Comparison of ENCODE assay signal across 9 mouse cellular contexts in genomic region chr14:62880084-62880851, GRCm38 (mm10). TPM values are rescaled to one million over a fixed set of nuclear protein-coding genes. Genes with fewer than 3 reads are reported as not detected.
DNase-seq lines count a peak whose midpoint lies in the region; ATAC-seq lines count a peak whose summit lies in the region.
"Had no signal": no experiment of that assay in that cellular context is flagged by ENCODE, and none has a peak within 500 bp of the region (broad histone marks: within the 10 kb centered on the region; RNA-seq: fewer than 3 reads in every experiment).

No protein-coding gene starts in this region.

- H3K4me1 ChIP-seq in intestine, embryonic 16.5 days (ENCODE audit: control insufficient read depth, insufficient read depth, low read length): 0 out of 2 replicates have a peak, but pooled peaks cover 16% of the 10 kb centered on the region
- 0 out of 2 replicates have a peak, but pooled peaks cover 9% of the 10 kb centered on the region for H3K4me1 ChIP-seq in intestine, embryonic 15.5 days (replicated peaks)

- H3K36me3 ChIP-seq in intestine, embryonic 16.5 days (ENCODE audit: control insufficient read depth, insufficient read depth, low read length): no peaks in the 10 kb centered on the region
- H3K36me3 ChIP-seq in intestine, embryonic 15.5 days: no peaks in the 10 kb centered on the region

- no peak overlapping the region for H3K9ac ChIP-seq in intestine, embryonic 16.5 days (ENCODE audit: low read depth, low read length)
- H3K9ac ChIP-seq in intestine, embryonic 15.5 days: no peak overlapping the region

- H3K4me3 ChIP-seq in intestine, embryonic 16.5 days (ENCODE audit: low read length): no peak overlapping the region
- H3K4me3 ChIP-seq in intestine, embryonic 15.5 days (replicated peaks): no peak overlapping the region

- H3K4me2 ChIP-seq in intestine, embryonic 16.5 days (ENCODE audit: low read depth, low read length): no peak overlapping the region
- H3K4me2 ChIP-seq in intestine, embryonic 15.5 days (replicated peaks): no peak overlapping the region

- H3K27me3 ChIP-seq in intestine, embryonic 16.5 days (replicated peaks; ENCODE audit: control insufficient read depth, insufficient read depth, low read length): no peaks in the 10 kb centered on the region
- H3K27me3 ChIP-seq in intestine, embryonic 15.5 days (replicated peaks): no peaks in the 10 kb centered on the region

- no peak overlapping the region for H3K27ac ChIP-seq in intestine, embryonic 16.5 days (ENCODE audit: low read length)
- H3K27ac ChIP-seq in intestine, embryonic 15.5 days: no peak overlapping the region

- H3K9me3 ChIP-seq in intestine, embryonic 16.5 days (ENCODE audit: control insufficient read depth, low read length): no peaks in the 10 kb centered on the region
- no peaks in the 10 kb centered on the region for H3K9me3 ChIP-seq in intestine, embryonic 15.5 days
- H3K9me3 ChIP-seq: G1E had no signal

- ATAC-seq in intestine, embryonic 16.5 days: peak; percentile 50; the same call in 1 of the 2 replicates
- no peak for ATAC-seq in intestine, embryonic 15.5 days
- ATAC-seq in common myeloid progenitor, adult 5-6 weeks (replicated peaks; ENCODE audit: low read depth, poor library complexity, severe bottlenecking): peak; percentile 7; the same call in 1 of the 2 replicates
- peak; percentile 30 for ATAC-seq in megakaryocyte, adult 5-6 weeks (ENCODE audit: poor library complexity, severe bottlenecking)

- peak; percentile 43 to 49 for DNase-seq in gastrocnemius, adult 8-10 months (ENCODE audit: low spot score in 2 of 2)
- DNase-seq in layer of hippocampus, adult 11-12 months (ENCODE audit: low spot score): peak; percentile 82
- DNase-seq in telencephalon, adult 2 months (ENCODE audit: low read depth, low spot score): peak; percentile 92
- DNase-seq in B cell, adult 2 months: no peak

- WGBS in intestine, embryonic 16.5 days: 59% methylated on average over 5 of the region's 5 CpGs
- WGBS in intestine, embryonic 15.5 days: 61% methylated on average over 5 of the region's 5 CpGs

RNA-seq across cellular contexts. Expression of gene Wdfy2, which starts 42.8 kb away (rescaled TPM):
- polyA plus RNA-seq in intestine, embryonic 16.5 days (2015; fragmentation: Nextera tagmentation; extraction: Ambion mirVana): 3.1 and 3.8 TPM in 2 replicates
- polyA plus RNA-seq in intestine, embryonic 15.5 days (2015; fragmentation: Nextera tagmentation; extraction: Ambion mirVana): 4.0 and 4.2 TPM in 2 replicates
- 15.0 and 15.3 TPM in 2 replicates for total RNA-seq in common myeloid progenitor, adult 5-6 weeks (2017)
- 1 to 10 TPM; 5.9 to 6.4 (median 6.1) TPM for total RNA-seq in gastrocnemius, adult 8-10 months (2022)
- total RNA-seq in megakaryocyte, adult 5-6 weeks (2015): 35.4 and 35.8 TPM in 2 replicates
- 45.7 and 51.7 TPM in 2 replicates for total RNA-seq in megakaryocyte, adult 5-6 weeks (2017)

Comparison
In these comparisons a context has a peak if more than half of its experiments do, and no peak if none do; other contexts are left out.
1. DNase-seq: peak in gastrocnemius, adult 8-10 months (2 of 2), layer of hippocampus, adult 11-12 months (single experiment) and telencephalon, adult 2 months (single experiment); none in B cell, adult 2 months (0 of 2).